Mouse (Mus musculus): ENCODE data around the gene Heg1. TPM values are rescaled to one million over a fixed set of nuclear protein-coding genes. Genes with fewer than 3 reads are reported as not detected.

Heg1 gene
- total RNA-seq, 2 experiments from 2014 or later, result 104 to 113 TPM

- peak; percentile 83 to 90 for DNase-seq
Measured at GRCm38 (mm10) chr16:33676347-33677312, 7.5 kb upstream of the Heg1 start.

DNA sequence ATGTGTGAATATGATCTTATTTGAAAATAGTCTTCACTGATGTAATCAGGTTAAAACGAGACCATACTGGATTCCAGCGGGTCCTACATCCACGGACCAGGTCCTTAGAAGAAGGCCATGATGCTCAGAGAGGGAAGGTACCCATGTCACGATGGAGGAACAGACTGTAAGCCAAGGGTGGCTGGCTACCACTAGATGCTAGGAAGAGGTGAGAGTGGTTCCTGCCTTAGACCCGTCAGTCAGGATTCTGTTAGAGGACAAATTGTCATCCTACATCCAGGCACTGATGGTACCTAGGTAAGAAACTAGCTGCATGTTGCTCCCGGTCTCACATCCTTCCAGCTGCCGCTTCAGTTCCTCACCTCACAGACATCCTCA, 6.9 kb upstream of the Heg1 start:
- peak in 1 of 2 experiments; percentile 38 for DNase-seq

DNA sequence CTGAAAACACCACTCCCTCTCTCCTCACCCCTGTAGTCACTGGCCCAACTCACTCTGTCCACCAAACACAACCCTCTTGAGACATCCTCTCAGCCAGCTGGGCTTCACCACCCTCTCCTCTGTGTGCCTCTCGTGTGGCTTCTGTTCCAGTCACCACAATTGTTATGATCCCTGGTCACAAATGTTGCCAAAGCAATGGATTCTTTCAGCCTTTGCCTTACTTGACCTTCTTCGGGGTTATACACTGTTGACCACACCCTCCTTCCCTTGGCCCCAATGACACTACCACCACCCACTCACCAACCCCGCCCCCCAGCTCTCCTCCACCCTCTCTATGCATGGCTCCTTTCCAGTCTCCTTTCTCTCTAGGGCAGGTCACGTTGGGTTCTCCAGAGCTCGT, 6.3 kb upstream of the Heg1 start:
- DNase-seq, result peak; percentile 77 to 84

GRCm38 (mm10) chr16:33680271-33680670, 3.9 kb upstream of the Heg1 start:
- DNase-seq, result no peak

DNA sequence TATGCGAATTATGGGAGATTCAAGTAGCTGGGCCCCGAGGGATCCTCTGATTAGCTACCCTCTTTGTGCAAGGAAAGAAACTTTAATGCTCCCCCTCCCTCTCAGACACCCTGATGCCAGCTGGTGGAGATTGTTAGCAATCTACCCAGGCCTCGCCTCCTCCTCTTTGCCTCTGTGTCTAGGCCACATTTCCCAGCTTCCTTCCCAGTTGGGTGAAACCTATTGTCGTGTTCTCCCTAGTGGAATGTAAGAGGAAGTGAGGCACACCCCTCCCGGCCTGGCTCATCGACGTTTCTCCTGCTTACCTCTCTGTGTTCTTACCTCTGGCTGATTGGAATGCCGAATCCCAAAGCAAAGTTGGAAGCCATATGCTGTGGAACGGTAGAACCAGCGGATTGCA, 3.4 kb upstream of the Heg1 start:
- peak; percentile 62 to 84 for DNase-seq

- DNase-seq, result no peak
Measured at GRCm38 (mm10) chr16:33681661-33682060, 2.5 kb upstream of the Heg1 start.

DNA sequence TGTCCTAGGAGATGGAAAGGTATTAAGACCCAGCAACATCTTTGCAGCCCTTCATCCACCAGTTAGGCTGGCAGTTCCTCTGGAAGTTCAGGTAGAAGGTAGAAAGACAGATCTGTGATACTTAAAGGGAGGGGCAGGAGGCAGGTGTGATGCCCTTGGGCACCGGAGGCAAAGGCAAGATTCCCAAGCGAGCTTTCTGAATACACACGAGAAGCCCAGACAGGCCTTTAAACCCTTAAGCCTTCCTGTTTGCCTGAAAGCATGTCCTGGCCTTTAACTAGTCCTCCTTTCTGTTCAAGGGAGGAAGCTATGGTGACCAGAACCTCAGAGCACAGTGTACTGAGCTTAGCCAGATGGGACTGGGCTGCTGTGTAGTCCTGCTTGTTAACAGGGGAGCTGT, 1.5 kb upstream of the Heg1 start:
- peak in 1 of 2 experiments; percentile 40 for DNase-seq

DNA sequence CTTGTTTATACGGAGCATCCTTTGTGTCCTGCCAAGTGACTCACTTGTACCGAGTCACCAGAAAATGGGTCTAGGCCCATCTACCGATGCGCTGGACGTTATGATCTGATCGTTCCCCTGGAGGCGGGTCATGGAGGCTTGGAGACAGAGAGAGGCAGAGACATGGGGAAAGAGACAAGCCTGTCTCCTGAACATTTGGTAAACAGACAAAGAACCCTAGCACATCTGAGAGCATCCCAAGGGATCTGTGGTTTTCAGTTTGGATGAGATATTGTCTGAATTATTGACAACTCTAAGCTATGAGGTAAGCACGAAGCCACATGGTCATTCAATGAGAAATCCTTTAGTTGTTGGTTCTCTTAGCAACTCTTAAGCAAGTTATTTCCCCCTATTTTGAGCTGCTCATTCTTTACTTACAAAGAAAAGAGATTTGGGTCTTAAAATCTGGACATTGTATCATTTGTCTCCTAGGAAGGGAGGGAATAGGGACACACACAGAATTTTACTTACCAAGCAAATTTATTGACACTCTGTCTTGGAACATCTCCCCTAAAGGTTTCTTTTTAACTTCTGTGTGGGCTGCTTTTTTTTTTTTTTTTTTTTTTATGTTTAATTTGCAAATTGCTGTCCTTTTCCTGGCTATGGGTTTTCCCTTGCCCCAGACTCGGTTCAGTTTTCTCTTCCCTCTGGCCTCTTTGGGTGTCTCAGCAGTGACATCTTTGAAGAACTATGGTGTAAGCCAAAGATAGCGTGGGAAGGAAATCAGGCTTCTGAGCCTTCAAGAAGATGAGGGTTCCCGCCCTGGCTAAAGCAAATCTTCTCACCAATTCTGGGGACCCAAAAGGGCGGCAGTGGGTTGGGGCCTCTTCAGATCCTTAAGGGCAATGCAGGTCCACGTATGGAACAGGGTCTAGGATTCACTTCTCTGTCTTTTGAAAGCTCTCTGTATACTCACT, 686 bp upstream of the Heg1 start:
- peak; percentile 62 to 73 for DNase-seq

DNA sequence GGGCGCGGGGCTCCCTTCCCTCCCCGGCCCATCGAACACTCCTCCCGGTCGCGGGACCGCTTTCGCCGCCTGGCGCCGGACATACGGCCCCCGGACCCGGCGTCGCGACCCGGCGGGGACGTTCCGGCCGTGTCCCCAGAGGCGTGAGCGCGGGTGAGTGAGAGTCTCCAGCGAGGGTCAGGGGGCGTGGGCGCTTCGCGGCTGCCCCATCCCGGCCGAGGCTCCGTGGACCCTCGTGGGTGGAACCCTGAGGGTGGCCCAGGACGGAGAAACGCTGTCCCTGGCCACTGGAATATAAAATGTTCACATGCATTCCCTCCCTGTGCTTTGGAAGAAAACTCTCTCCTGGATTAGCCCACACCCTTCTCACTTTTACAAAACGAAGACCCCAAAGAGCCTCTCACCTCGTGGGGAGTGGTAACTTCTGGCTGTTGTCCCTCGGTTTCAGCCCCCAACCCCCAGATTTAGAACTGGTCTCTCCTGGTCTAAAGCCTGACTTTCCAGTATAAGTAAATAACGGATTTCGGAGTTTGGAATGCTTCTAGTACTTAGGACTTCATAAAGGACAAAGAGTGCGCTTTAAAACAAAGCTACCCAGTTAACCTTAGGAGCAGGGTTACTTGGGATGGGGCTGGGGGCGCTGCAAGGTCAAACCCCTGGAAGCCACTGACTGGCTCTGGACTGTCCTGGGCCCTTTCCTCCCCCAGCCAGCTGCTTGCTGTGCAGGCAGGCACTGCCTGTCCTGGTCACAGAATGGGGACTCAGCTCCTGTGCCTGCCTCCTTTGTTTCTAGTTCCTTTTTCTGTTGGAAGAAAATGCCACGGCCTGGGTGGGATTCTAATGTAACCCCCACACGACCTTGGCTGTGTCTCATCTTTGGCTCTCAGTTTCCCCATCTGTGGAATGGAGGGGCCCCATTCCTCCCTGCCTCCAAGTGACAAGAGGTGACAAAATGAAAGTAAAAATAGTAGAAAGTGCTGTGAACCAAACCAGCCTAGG, 832 bp downstream of the Heg1 start:
- DNase-seq, result peak; percentile 55 to 72

GRCm38 (mm10) chr16:33686056-33686455, 1.9 kb downstream of the Heg1 start:
- peak in 1 of 2 experiments; percentile 49 for DNase-seq

GRCm38 (mm10) chr16:33687724-33688123, 3.6 kb downstream of the Heg1 start:
- peak; percentile 21 to 42 for DNase-seq

DNA sequence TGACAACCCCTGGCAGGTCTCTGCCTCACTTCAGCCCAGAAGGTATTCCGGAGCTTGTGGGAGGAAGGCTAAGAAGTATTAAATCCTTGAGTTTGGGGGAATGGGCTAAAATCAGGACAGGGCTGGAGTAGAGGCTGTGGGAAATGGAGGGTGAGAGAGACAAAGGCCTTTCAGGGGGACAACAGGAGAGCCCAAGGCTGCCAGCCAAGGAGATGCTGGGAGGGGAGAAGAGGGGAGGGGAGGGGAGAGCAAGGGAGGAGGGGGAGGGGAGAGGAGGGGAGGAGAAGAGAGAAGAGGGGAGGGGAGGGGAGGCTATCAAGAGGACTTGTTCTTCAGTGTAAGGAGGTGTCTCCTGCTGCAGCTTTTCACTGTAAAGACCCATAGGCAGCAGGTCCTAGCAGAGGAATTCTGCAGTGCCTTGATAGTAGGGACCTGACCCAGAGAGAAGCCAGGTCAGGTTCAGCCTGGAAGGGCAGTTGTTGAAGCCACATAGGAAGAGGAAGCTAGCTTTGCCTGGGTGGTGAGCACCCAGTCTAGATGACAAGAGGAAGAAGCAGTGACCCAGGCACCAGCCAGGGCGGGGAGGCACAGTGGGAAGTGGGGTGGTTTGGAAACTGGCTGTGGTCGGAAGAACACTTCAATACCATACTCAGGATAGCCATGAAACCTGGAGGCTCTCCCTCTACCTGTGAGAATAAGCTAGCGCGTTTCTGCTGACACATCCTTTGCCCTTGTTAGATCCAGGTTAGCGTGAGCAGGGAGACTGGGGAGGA, 7.0 kb downstream of the Heg1 start:
- DNase-seq, result peak; percentile 50 to 55

GRCm38 (mm10) chr16:33693553-33693952, 9.4 kb downstream of the Heg1 start:
- DNase-seq, result peak in 1 of 2 experiments; percentile 14

DNA sequence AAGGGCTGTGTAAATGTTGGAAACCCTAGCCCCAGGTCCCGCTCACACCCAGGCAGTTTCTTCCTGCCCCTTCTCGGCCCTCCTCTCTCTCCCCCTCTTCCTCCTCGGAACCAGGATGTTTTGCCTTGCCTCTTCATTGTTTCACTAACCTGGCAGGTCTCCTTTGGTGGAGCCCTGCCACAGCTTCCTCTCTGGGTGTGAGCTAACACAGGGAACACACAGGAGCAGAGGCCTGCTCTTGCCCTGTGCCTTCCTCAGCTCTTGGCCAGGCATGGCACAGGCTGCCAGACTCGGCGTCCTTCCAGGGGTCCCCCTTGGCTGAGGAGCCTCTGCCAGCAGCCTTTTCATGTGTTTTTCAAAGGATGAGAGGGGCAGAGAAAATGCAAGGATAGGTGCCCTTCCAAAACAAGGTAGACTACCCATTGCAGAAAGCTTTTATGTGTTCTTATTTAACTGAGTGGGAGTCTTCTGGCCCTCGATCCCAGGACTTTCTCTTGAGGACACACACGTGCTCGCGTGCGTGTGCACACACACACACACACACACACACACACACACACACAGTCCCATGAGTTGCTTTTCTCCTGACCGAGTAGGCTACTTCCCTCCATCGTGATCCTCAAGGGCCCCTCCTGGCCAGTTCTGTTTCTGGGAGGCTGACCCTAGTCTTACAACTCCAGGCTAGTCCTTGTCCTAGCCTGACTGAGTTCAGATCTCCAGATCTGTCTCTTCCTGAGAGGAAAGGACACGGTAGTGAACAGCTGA, 12.8 kb downstream of the Heg1 start:
- DNase-seq, result peak; percentile 72 to 87

DNA sequence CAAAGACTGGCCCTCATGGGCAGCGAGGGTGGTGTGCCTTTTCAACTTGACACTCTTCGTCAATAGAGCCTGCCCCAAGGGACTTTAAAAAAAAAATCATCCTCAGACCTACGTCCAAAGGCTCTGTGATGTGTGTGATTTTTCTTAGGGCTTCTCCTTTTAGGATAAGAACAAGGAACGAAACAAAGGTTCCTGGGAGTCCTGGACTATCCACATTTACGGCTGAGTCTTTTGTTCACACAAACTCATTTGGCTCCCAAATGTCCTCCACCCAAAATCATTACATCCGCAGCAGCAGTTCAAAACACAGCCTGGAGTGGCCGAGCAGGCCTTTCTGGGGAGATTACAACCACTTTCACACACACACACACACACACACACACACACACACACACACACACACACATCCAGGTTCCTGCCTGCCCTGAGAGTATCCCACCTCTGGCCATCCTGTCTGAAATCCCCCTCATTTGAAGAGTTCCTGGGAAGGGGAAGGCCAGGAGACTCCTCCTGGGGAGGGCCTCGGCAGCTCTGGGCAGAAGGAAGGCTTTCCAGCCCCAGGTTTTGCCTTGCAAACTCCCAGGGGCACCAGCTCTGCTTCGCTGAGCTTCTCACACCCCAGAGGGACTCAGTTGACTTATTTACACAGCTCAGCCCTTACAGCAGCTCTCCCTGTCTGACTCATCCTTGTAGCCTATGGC, 13.6 kb downstream of the Heg1 start:
- DNase-seq, result peak; percentile 62 to 64

- peak; percentile 51 to 63 for DNase-seq
Measured at GRCm38 (mm10) chr16:33698277-33698790, 14.2 kb downstream of the Heg1 start.

DNA sequence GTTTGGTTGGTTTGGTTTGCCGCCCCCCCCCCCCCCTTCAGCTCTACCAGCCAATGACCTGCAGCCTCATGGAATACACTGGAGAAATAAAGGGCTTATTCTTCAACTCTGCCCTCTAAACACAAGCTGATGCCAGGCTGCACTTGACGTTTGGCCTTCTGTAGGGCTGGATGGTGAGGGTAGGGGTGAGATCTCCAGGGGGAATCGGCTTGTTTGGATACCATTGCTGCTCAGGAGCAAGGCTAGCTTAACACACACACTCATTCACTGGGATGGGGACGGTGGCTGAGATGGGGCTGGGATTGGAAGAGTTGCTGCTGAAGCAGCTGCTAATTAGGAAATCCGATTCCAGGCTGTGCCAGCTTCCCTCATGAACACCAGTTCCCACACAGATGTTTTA, 16.4 kb downstream of the Heg1 start:
- DNase-seq, result no peak

- no peak for DNase-seq
Measured at GRCm38 (mm10) chr16:33701872-33702271, 17.7 kb downstream of the Heg1 start.

DNA sequence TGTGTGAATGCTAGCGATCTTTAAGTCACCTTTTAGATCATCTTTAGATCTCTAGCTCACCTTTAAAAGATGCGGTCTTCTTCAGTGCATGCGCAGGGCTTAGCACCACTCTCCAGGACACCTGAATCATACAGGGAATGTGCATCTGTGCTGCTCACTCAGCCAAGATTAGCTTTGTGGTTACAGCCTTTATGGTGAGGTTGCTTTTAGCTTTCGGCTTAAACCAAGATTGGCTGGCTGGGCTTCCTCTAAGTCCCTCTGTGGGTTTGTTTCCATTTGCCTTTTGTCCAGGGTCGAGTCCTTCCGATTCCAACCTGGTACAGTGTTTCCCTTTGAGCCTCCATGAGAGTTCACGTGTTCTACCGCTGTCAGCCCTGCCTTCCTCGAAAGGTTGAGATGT, 20.1 kb downstream of the Heg1 start:
- DNase-seq, result no peak

Measured in heart, adult 18-20 months (tissue).